In the genomic region with DNA sequence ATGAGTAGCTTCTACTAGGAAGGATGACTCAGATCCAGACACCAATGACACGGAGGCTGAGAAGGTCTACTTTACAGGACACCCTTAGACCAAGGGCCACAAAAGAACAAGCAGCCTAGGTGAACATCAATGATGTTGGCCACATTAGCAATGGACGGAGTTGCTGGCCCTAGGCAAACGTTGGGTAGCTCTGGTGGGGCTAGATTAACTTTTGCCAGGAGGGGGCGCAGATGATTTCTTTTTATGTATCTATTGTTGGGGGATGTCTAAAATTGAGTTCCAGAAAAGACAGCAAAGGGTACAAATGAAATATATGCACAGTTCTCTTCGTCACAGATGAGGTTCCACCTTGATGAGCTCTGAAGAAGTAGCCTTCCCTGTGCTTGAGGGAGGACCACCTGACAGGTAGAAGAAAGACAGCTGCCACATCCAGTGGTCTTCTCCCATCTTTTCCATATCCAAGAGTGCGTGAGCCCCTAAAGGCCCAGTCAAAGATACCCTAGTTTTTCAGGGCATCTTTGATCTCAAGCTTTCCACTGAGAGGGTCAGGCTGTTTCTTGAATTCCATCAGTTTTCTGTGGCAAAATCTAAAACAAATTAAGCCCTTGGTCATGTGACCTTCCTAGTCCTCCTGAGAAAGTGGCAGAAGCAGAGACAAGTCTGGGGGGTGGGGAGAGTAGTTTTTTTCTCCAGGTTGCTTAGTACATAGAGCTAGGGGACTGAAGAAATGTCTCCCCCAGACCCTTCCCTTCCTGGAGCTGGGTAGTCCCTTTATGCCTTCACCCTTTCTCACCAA, we compare ENCODE assay signal across 8 mouse cellular contexts.
DNase-seq lines count a peak whose midpoint lies in the region; ATAC-seq and TF ChIP-seq lines count a peak whose summit lies in the region.

No protein-coding gene starts in this region.

- DNase-seq in adrenal gland, adult (ENCODE audit: inconsistent age in 2 of 2, low spot score in 1 of 2) = peak; percentile 31 to 83
- DNase-seq in adrenal gland, adult 8-10 months = no peak
- DNase-seq in liver, adult 2 months (ENCODE audit: extremely low read depth, low read depth, low spot score) = no peak
- DNase-seq in brain, embryonic 14.5 days (ENCODE audit: low read depth) = no peak
- DNase-seq in kidney, postnatal 0 days (ENCODE audit: low spot score) = peak; percentile 64
- DNase-seq in stomach, postnatal 0 days (ENCODE audit: low spot score) = peak; percentile 35

- no peaks in the 10 kb centered on the region for H3K79me2 ChIP-seq in liver, adult 2 months (ENCODE audit: control insufficient read depth, insufficient read depth, low read length)

- WGBS in liver, adult 2 months = 51% methylated on average over 6 of the region's 6 CpGs
- WGBS in liver, embryonic 12.5 days (ENCODE audit: insufficient replicate concordance) = 42% methylated on average over 6 of the region's 6 CpGs
- 64% methylated on average over 6 of the region's 6 CpGs for WGBS in kidney, postnatal 0 days
- WGBS in lung, embryonic 16.5 days = 60% methylated on average over 6 of the region's 6 CpGs
- 67% methylated on average over 6 of the region's 6 CpGs for WGBS in stomach, postnatal 0 days

- H3K4me2 ChIP-seq in liver, embryonic 12.5 days = no peak overlapping the region
- H3K4me2 ChIP-seq in kidney, postnatal 0 days (ENCODE audit: low read length) = no peak overlapping the region
- H3K4me2 ChIP-seq in lung, embryonic 16.5 days (ENCODE audit: low read depth, low read length) = no peak overlapping the region
- H3K4me2 ChIP-seq in stomach, postnatal 0 days (replicated peaks; ENCODE audit: low read depth) = no peak overlapping the region

- H3K4me1 ChIP-seq in liver, adult 2 months (ENCODE audit: control insufficient read depth, insufficient read depth, low read length) = no peaks in the 10 kb centered on the region; the same call in 1 of the 2 replicates
- H3K4me1 ChIP-seq in liver, embryonic 12.5 days = no peaks in the 10 kb centered on the region
- peaks cover 4% of the 10 kb centered on the region; the same call in 1 of the 2 replicates for H3K4me1 ChIP-seq in kidney, postnatal 0 days (replicated peaks; ENCODE audit: insufficient read depth, low read length)
- peaks cover 2% of the 10 kb centered on the region; the same call in 1 of the 2 replicates for H3K4me1 ChIP-seq in lung, embryonic 16.5 days (replicated peaks; ENCODE audit: control insufficient read depth, insufficient read depth, low read length)
- no peaks in the 10 kb centered on the region for H3K4me1 ChIP-seq in stomach, postnatal 0 days (replicated peaks; ENCODE audit: control insufficient read depth, insufficient read depth)

- no peak for TF ChIP-seq POLR2A in liver, adult 2 months (IDR thresholded peaks at IDR 0.05; ENCODE audit: extremely low read depth, insufficient read depth, low read length)
- no peak for TF ChIP-seq POLR2A in brain, embryonic 14.5 days (IDR thresholded peaks at IDR 0.05; ENCODE audit: borderline replicate concordance, extremely low read depth, insufficient read depth, insufficient read length, poor library complexity, severe bottlenecking)

- H3K4me3 ChIP-seq in liver, adult 2 months (ENCODE audit: insufficient read depth, low read depth, low read length) = no peak overlapping the region
- H3K4me3 ChIP-seq in liver, embryonic 12.5 days = no peak overlapping the region
- H3K4me3 ChIP-seq in kidney, postnatal 0 days (replicated peaks; ENCODE audit: low read depth, low read length) = no peak overlapping the region
- no peak overlapping the region for H3K4me3 ChIP-seq in lung, embryonic 16.5 days (ENCODE audit: low read length)
- H3K4me3 ChIP-seq in stomach, postnatal 0 days (ENCODE audit: low read depth, low read length) = no peak overlapping the region

- H3K27me3 ChIP-seq in liver, adult 2 months (ENCODE audit: control insufficient read depth, insufficient read depth, low read length) = no peaks in the 10 kb centered on the region
- H3K27me3 ChIP-seq in liver, embryonic 12.5 days (replicated peaks) = no peaks in the 10 kb centered on the region
- H3K27me3 ChIP-seq in kidney, postnatal 0 days (ENCODE audit: insufficient read depth, low read length) = no peaks in the 10 kb centered on the region
- H3K27me3 ChIP-seq in lung, embryonic 16.5 days (ENCODE audit: control insufficient read depth, insufficient read depth, low read depth, low read length) = no peaks in the 10 kb centered on the region
- no peaks in the 10 kb centered on the region for H3K27me3 ChIP-seq in stomach, postnatal 0 days (ENCODE audit: control insufficient read depth, insufficient read depth, low read length)

- no peak for TF ChIP-seq EP300 in stomach, postnatal 0 days (optimal IDR thresholded peaks at IDR 0.05)

- H3K27ac ChIP-seq in liver, adult 2 months (replicated peaks; ENCODE audit: insufficient read depth, low read depth, low read length) = no peak overlapping the region
- H3K27ac ChIP-seq in liver, embryonic 12.5 days = no peak overlapping the region
- H3K27ac ChIP-seq in kidney, postnatal 0 days = no peak overlapping the region
- no peak overlapping the region for H3K27ac ChIP-seq in lung, embryonic 16.5 days (ENCODE audit: low read length)
- no peak overlapping the region for H3K27ac ChIP-seq in stomach, postnatal 0 days (replicated peaks)

- no peaks in the 10 kb centered on the region for H3K36me3 ChIP-seq in liver, adult 2 months (ENCODE audit: control insufficient read depth, insufficient read depth, low read length)
- H3K36me3 ChIP-seq in liver, embryonic 12.5 days = no peaks in the 10 kb centered on the region
- H3K36me3 ChIP-seq in kidney, postnatal 0 days (ENCODE audit: insufficient read depth, low read length) = no peaks in the 10 kb centered on the region
- no peaks in the 10 kb centered on the region for H3K36me3 ChIP-seq in lung, embryonic 16.5 days (ENCODE audit: control insufficient read depth, insufficient read depth, low read length)
- H3K36me3 ChIP-seq in stomach, postnatal 0 days (ENCODE audit: control insufficient read depth, insufficient read depth, low read length) = no peaks in the 10 kb centered on the region

- no peak for ATAC-seq in liver, embryonic 12.5 days
- no peak for ATAC-seq in kidney, postnatal 0 days (replicated peaks; ENCODE audit: low FRiP score, low read depth)
- ATAC-seq in lung, embryonic 16.5 days (ENCODE audit: low read depth) = peak; percentile 13; the same call in 1 of the 2 replicates
- no peak for ATAC-seq in stomach, postnatal 0 days (ENCODE audit: low FRiP score, low TSS enrichment)

- H3K9ac ChIP-seq in liver, adult 2 months (ENCODE audit: low read depth, low read length) = no peak overlapping the region
- H3K9ac ChIP-seq in liver, embryonic 12.5 days = no peak overlapping the region
- H3K9ac ChIP-seq in kidney, postnatal 0 days (ENCODE audit: low read depth, low read length) = no peak overlapping the region
- H3K9ac ChIP-seq in lung, embryonic 16.5 days (ENCODE audit: low read length) = no peak overlapping the region
- H3K9ac ChIP-seq in stomach, postnatal 0 days (ENCODE audit: low read length) = no peak overlapping the region

- TF ChIP-seq CTCF in liver, adult 2 months (IDR thresholded peaks at IDR 0.05; ENCODE audit: low read depth, low read length) = 0 out of 2 replicates have a peak, but pooled peaks have one; percentile 10
- peak; percentile 20; the same call in 1 of the 2 replicates for TF ChIP-seq CTCF in brain, embryonic 14.5 days (IDR thresholded peaks at IDR 0.05; ENCODE audit: borderline replicate concordance, extremely low read depth, insufficient read depth, insufficient read length)
- peak; percentile 70 for TF ChIP-seq CTCF in kidney, postnatal 0 days (IDR thresholded peaks at IDR 0.05; ENCODE audit: low read depth)
- TF ChIP-seq CTCF in stomach, postnatal 0 days (IDR thresholded peaks at IDR 0.05; ENCODE audit: low read depth) = peak; percentile 69

- no peaks in the 10 kb centered on the region for H3K9me3 ChIP-seq in liver, embryonic 12.5 days (replicated peaks)
- H3K9me3 ChIP-seq in kidney, postnatal 0 days (replicated peaks; ENCODE audit: low read length) = no peaks in the 10 kb centered on the region
- no peaks in the 10 kb centered on the region for H3K9me3 ChIP-seq in lung, embryonic 16.5 days (ENCODE audit: control insufficient read depth, low read length)
- H3K9me3 ChIP-seq in stomach, postnatal 0 days (ENCODE audit: control insufficient read depth, low read length) = no peaks in the 10 kb centered on the region

Comparison
In these comparisons a context has a peak if more than half of its experiments do, and no peak if none do; other contexts are left out.
1. DNase-seq: peak in adrenal gland, adult (2 of 2), kidney, postnatal 0 days (single experiment) and stomach, postnatal 0 days (single experiment); none in adrenal gland, adult 8-10 months (single experiment), liver, adult 2 months (single experiment) and brain, embryonic 14.5 days (single experiment).
2. CTCF ChIP-seq: peak in every context shown above with its lines; median percentile 70 in kidney, postnatal 0 days; 69 in stomach, postnatal 0 days; 20 in brain, embryonic 14.5 days; 10 in liver, adult 2 months.